Mouse (Mus musculus) embryonic facial prominence, embryonic 11.5 days (tissue): Measurements from ENCODE around the gene Mfsd4b4. TPM values are rescaled to one million over a fixed set of nuclear protein-coding genes. Genes with fewer than 3 reads are reported as not detected.

Source experiments
- polyA plus RNA-seq: library from polyadenylated mRNA; unstranded; fragments of >200 nt; fragmentation: Nextera tagmentation; extraction: Ambion mirVana; gene quantifications from 2 replicates; pipeline ENCODE4 v1.2.1, GENCODE M21; 2014

Mfsd4b4 gene
- polyA plus RNA-seq, 1 experiment from 2014 or later: 4.4 TPM

Other genes with a start within 250 kb of the Mfsd4b4 start
- gene Rev3l, start 167.1 kb downstream of the Mfsd4b4 start, polyA plus RNA-seq: 19.9 and 21.8 TPM in 2 replicates
- not detected in 2 replicates for gene Mfsd4b2, start 27.7 kb upstream of the Mfsd4b4 start, polyA plus RNA-seq
- 0.11 and 0.34 TPM in 2 replicates for gene Mfsd4b3, start 60.9 kb upstream of the Mfsd4b4 start, polyA plus RNA-seq
- not detected in 2 replicates for gene Mfsd4b5, start 87.4 kb upstream of the Mfsd4b4 start, polyA plus RNA-seq
- not detected in 2 replicates for gene Mfsd4b1, start 126.0 kb upstream of the Mfsd4b4 start, polyA plus RNA-seq
- 5.0 and 5.4 TPM in 2 replicates for gene Slc16a10, start 243.0 kb upstream of the Mfsd4b4 start, polyA plus RNA-seq